Mouse (Mus musculus): ENCODE results near the gene Dnajb6. TPM values are rescaled to one million over a fixed set of nuclear protein-coding genes. Genes with fewer than 3 reads are reported as not detected.
"Not testable (repeated sequence)": the region's sequence is repeated elsewhere in the genome, so short reads cannot be mapped to it uniquely, and the experiment has no call there.

Gene Dnajb6
- polyA plus RNA-seq, 1 experiment from 2014 or later = 329 TPM

GRCm38 (mm10) chr5:29775437-29775836 lies 39.9 kb downstream of the Dnajb6 start:
- H3K9me3 ChIP-seq (ENCODE audit: control insufficient read depth, low read length) = no peaks in the 10 kb centered on the region
- H3K4me1 ChIP-seq (replicated peaks; ENCODE audit: control insufficient read depth, insufficient read depth, low read length) = peaks cover 4% of the 10 kb centered on the region; the same call in 1 of the 2 replicates
- 0 out of 2 replicates have a peak, but pooled peaks cover 2% of the 10 kb centered on the region for H3K36me3 ChIP-seq (ENCODE audit: control insufficient read depth, insufficient read depth)
- no peak for ATAC-seq
- H3K4me2 ChIP-seq (ENCODE audit: low read length) = no peak overlapping the region
- H3K27me3 ChIP-seq (replicated peaks; ENCODE audit: control insufficient read depth, insufficient read depth, low read length) = no peaks in the 10 kb centered on the region
- no peak overlapping the region for H3K4me3 ChIP-seq (replicated peaks; ENCODE audit: low read length)
- no peak overlapping the region for H3K27ac ChIP-seq (ENCODE audit: low read length)
- no peak overlapping the region for H3K9ac ChIP-seq (replicated peaks; ENCODE audit: low read depth, low read length)
- 91% methylated on average over 5 of the region's 5 CpGs for WGBS

GRCm38 (mm10) chr5:29778029-29778428 lies 42.5 kb downstream of the Dnajb6 start:
- no peak overlapping the region for H3K9ac ChIP-seq (replicated peaks; ENCODE audit: low read depth, low read length)
- no peaks in the 10 kb centered on the region for H3K27me3 ChIP-seq (replicated peaks; ENCODE audit: control insufficient read depth, insufficient read depth, low read length)
- H3K9me3 ChIP-seq (ENCODE audit: control insufficient read depth, low read length) = no peaks in the 10 kb centered on the region
- H3K4me1 ChIP-seq (replicated peaks; ENCODE audit: control insufficient read depth, insufficient read depth, low read length) = no peaks in the 10 kb centered on the region
- no peak for ATAC-seq
- 94% methylated on average over 6 of the region's 6 CpGs for WGBS
- H3K4me3 ChIP-seq (replicated peaks; ENCODE audit: low read length) = no peak overlapping the region
- no peak overlapping the region for H3K27ac ChIP-seq (ENCODE audit: low read length)
- H3K36me3 ChIP-seq (ENCODE audit: control insufficient read depth, insufficient read depth) = no peaks in the 10 kb centered on the region
- no peak overlapping the region for H3K4me2 ChIP-seq (ENCODE audit: low read length)

- ATAC-seq; H3K36me3 ChIP-seq (ENCODE audit: control insufficient read depth, insufficient read depth); H3K4me1 ChIP-seq (replicated peaks; ENCODE audit: control insufficient read depth, insufficient read depth, low read length); H3K9me3 ChIP-seq (ENCODE audit: control insufficient read depth, low read length); H3K27me3 ChIP-seq (replicated peaks; ENCODE audit: control insufficient read depth, insufficient read depth, low read length); H3K27ac ChIP-seq (ENCODE audit: low read length); H3K9ac ChIP-seq (replicated peaks; ENCODE audit: low read depth, low read length); H3K4me2 ChIP-seq (ENCODE audit: low read length); H3K4me3 ChIP-seq (replicated peaks; ENCODE audit: low read length): not testable (repeated sequence)
- 98% methylated on average over 8 of the region's 9 CpGs for WGBS
These were observed 44.2 kb downstream of the Dnajb6 start for GRCm38 (mm10) chr5:29779733-29780132.

- H3K27me3 ChIP-seq (replicated peaks; ENCODE audit: control insufficient read depth, insufficient read depth, low read length) = no peaks in the 10 kb centered on the region
- no peak for ATAC-seq
- no peak overlapping the region for H3K4me3 ChIP-seq (replicated peaks; ENCODE audit: low read length)
- no peak overlapping the region for H3K4me2 ChIP-seq (ENCODE audit: low read length)
- H3K36me3 ChIP-seq (ENCODE audit: control insufficient read depth, insufficient read depth) = no peaks in the 10 kb centered on the region
- 92% methylated on average over 3 of the region's 3 CpGs for WGBS
- H3K4me1 ChIP-seq (replicated peaks; ENCODE audit: control insufficient read depth, insufficient read depth, low read length) = no peaks in the 10 kb centered on the region
- no peaks in the 10 kb centered on the region for H3K9me3 ChIP-seq (ENCODE audit: control insufficient read depth, low read length)
- no peak overlapping the region for H3K27ac ChIP-seq (ENCODE audit: low read length)
- no peak overlapping the region for H3K9ac ChIP-seq (replicated peaks; ENCODE audit: low read depth, low read length)
These were observed 46.8 kb downstream of the Dnajb6 start for GRCm38 (mm10) chr5:29782261-29782660.

- not testable (repeated sequence) for H3K36me3 ChIP-seq (ENCODE audit: control insufficient read depth, insufficient read depth); H3K27me3 ChIP-seq (replicated peaks; ENCODE audit: control insufficient read depth, insufficient read depth, low read length); ATAC-seq; H3K9me3 ChIP-seq (ENCODE audit: control insufficient read depth, low read length); H3K4me3 ChIP-seq (replicated peaks; ENCODE audit: low read length); H3K27ac ChIP-seq (ENCODE audit: low read length); H3K4me2 ChIP-seq (ENCODE audit: low read length); H3K4me1 ChIP-seq (replicated peaks; ENCODE audit: control insufficient read depth, insufficient read depth, low read length); H3K9ac ChIP-seq (replicated peaks; ENCODE audit: low read depth, low read length)
- 94% methylated on average over 9 of the region's 13 CpGs for WGBS
These were observed 49.4 kb downstream of the Dnajb6 start for GRCm38 (mm10) chr5:29784906-29785305.

- H3K4me1 ChIP-seq (replicated peaks; ENCODE audit: control insufficient read depth, insufficient read depth, low read length); ATAC-seq; H3K9ac ChIP-seq (replicated peaks; ENCODE audit: low read depth, low read length); H3K27me3 ChIP-seq (replicated peaks; ENCODE audit: control insufficient read depth, insufficient read depth, low read length); H3K36me3 ChIP-seq (ENCODE audit: control insufficient read depth, insufficient read depth); H3K27ac ChIP-seq (ENCODE audit: low read length); H3K4me3 ChIP-seq (replicated peaks; ENCODE audit: low read length); H3K9me3 ChIP-seq (ENCODE audit: control insufficient read depth, low read length); H3K4me2 ChIP-seq (ENCODE audit: low read length): not testable (repeated sequence)
- WGBS = 86% methylated on average over 1 of the region's 11 CpGs
These were observed 50.5 kb downstream of the Dnajb6 start for GRCm38 (mm10) chr5:29785953-29786352.

GRCm38 (mm10) chr5:29794933-29795332 lies 59.4 kb downstream of the Dnajb6 start:
- 98% methylated on average over 5 of the region's 8 CpGs for WGBS
- not testable (repeated sequence) for H3K9ac ChIP-seq (replicated peaks; ENCODE audit: low read depth, low read length); H3K4me2 ChIP-seq (ENCODE audit: low read length); H3K36me3 ChIP-seq (ENCODE audit: control insufficient read depth, insufficient read depth); H3K9me3 ChIP-seq (ENCODE audit: control insufficient read depth, low read length); H3K4me1 ChIP-seq (replicated peaks; ENCODE audit: control insufficient read depth, insufficient read depth, low read length); ATAC-seq; H3K4me3 ChIP-seq (replicated peaks; ENCODE audit: low read length); H3K27ac ChIP-seq (ENCODE audit: low read length); H3K27me3 ChIP-seq (replicated peaks; ENCODE audit: control insufficient read depth, insufficient read depth, low read length)

- Histone ChIP-seq H3K27ac (ENCODE audit: low read length) (no peak overlapping the region), H3K27me3 (replicated peaks; ENCODE audit: control insufficient read depth, insufficient read depth, low read length) (no peaks in the 10 kb centered on the region), H3K4me3 (replicated peaks; ENCODE audit: low read length) (no peak overlapping the region), H3K9ac (replicated peaks; ENCODE audit: low read depth, low read length) (no peak overlapping the region), H3K9me3 (ENCODE audit: control insufficient read depth, low read length) (no peaks in the 10 kb centered on the region), H3K4me2 (ENCODE audit: low read length) (no peak overlapping the region), H3K4me1 (replicated peaks; ENCODE audit: control insufficient read depth, insufficient read depth, low read length) (no peaks in the 10 kb centered on the region), H3K36me3 (ENCODE audit: control insufficient read depth, insufficient read depth) (no peaks in the 10 kb centered on the region)
- no peak for ATAC-seq
- 91% methylated on average over 1 of the region's 1 CpGs for WGBS
These were observed 73.5 kb downstream of the Dnajb6 start for GRCm38 (mm10) chr5:29808940-29809339.

GRCm38 (mm10) chr5:29811377-29811921 lies 76.0 kb downstream of the Dnajb6 start:
- H3K9ac ChIP-seq (replicated peaks; ENCODE audit: low read depth, low read length); H3K4me2 ChIP-seq (ENCODE audit: low read length); H3K4me1 ChIP-seq (replicated peaks; ENCODE audit: control insufficient read depth, insufficient read depth, low read length); ATAC-seq; H3K9me3 ChIP-seq (ENCODE audit: control insufficient read depth, low read length); H3K27me3 ChIP-seq (replicated peaks; ENCODE audit: control insufficient read depth, insufficient read depth, low read length); H3K27ac ChIP-seq (ENCODE audit: low read length); H3K36me3 ChIP-seq (ENCODE audit: control insufficient read depth, insufficient read depth); H3K4me3 ChIP-seq (replicated peaks; ENCODE audit: low read length): not testable (repeated sequence)
- 55% methylated on average over 7 of the region's 7 CpGs for WGBS

All from forebrain, embryonic 16.5 days (tissue).